ENCODE assay signal across 18 mouse cellular contexts in genomic region chr14:28171364-28171763, GRCm38 (mm10).
"Had no signal": no experiment of that assay in that cellular context is flagged by ENCODE, and none has a peak within 500 bp of the region (broad histone marks: within the 10 kb centered on the region; RNA-seq: fewer than 3 reads in every experiment).

No protein-coding gene starts in this region.

- H3K4me3 ChIP-seq: left cerebral cortex, adult 2 months; liver, embryonic 13.5 days; megakaryocyte, embryonic 14.5 days; midbrain, embryonic 10.5 days; midbrain, embryonic 13.5 days; myocyte; neural tube, embryonic 13.5 days; stomach, embryonic 15.5 days had no signal

- H3K27me3 ChIP-seq: liver, embryonic 13.5 days; megakaryocyte, embryonic 14.5 days; neural tube, embryonic 13.5 days; stomach, embryonic 15.5 days had no signal

- H3K27ac ChIP-seq: hindbrain, postnatal 0 days; left cerebral cortex, adult 2 months; liver, embryonic 13.5 days; midbrain, embryonic 10.5 days; midbrain, embryonic 13.5 days; neural tube, embryonic 13.5 days; stomach, embryonic 15.5 days had no signal

- H3K4me2 ChIP-seq: liver, embryonic 13.5 days; midbrain, embryonic 13.5 days; neural tube, embryonic 13.5 days; stomach, embryonic 15.5 days had no signal

- H3K9ac ChIP-seq: liver, embryonic 13.5 days; midbrain, embryonic 13.5 days; neural tube, embryonic 13.5 days; stomach, embryonic 15.5 days had no signal

- H3K9me3 ChIP-seq: liver, embryonic 13.5 days; midbrain, embryonic 10.5 days; midbrain, embryonic 13.5 days; neural tube, embryonic 13.5 days; stomach, embryonic 15.5 days had no signal

- ATAC-seq: hindbrain, postnatal 0 days; inflammation-experienced regulatory T-cells, adult 6 months; midbrain, embryonic 13.5 days; midbrain, embryonic 16.5 days had no signal

- DNase-seq: kidney, adult 8-10 months; kidney, postnatal 25 days; layer of hippocampus, postnatal 36 days; liver, embryonic 13.5 days; retina, postnatal 1 day; right cerebral cortex, postnatal 25 days; spleen, adult 18-20 months; thymus, postnatal 25 days had no signal

- H3K4me1 ChIP-seq: liver, embryonic 13.5 days; megakaryocyte, embryonic 14.5 days; midbrain, embryonic 10.5 days; midbrain, embryonic 13.5 days; neural tube, embryonic 13.5 days had no signal

- H3K36me3 ChIP-seq: liver, embryonic 13.5 days; midbrain, embryonic 10.5 days; midbrain, embryonic 13.5 days; neural tube, embryonic 13.5 days; stomach, embryonic 15.5 days had no signal
